Mouse (Mus musculus): ENCODE data around the gene Nhsl2. TPM values are rescaled to one million over a fixed set of nuclear protein-coding genes. Genes with fewer than 3 reads are reported as not detected.

Gene Nhsl2
- polyA plus RNA-seq, 1 experiment: 0.49 TPM

DNA sequence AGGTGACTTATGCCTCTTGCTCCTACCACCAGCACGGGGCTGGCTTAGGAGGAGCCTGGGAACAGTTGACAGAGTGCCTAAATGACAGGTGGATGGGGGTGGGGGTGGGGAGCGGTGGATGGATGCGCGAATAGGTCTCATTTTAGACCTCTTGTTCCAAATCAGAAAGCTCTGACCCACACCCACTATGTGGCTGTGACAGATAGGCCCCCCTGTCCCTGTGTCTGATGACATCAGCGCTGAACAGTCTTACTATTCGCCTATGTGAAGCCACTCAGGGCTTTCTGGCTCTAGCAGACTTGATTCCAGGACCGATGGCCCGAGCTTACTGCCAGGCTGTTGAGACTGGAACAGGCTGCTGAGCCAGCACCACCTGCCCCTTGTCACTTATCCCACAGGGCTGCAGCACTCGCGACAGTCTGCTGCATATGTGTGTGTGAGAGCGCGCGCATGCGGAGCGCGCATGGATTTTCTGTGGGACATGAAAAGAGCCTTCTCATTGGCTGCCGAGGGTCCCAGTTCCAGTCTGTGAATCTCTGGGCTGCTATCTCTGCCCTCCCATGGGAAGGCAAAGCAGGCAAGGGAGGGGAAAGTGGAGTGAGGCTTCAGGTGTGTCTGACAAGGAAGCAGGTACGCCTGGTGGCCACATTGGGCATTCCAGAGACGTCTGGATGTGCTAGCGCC lies 154.6 kb downstream of the Nhsl2 start:
- peaks cover 16% of the 10 kb centered on the region for H3K4me1 ChIP-seq (ENCODE audit: control insufficient read depth, insufficient read depth, low read length)
- H3K4me3 ChIP-seq (ENCODE audit: control insufficient read depth, low read depth, low read length): no peak overlapping the region; the same call in none of the 2 replicates
- H3K27ac ChIP-seq (ENCODE audit: control insufficient read depth, insufficient read depth, low read depth, low read length): no peak overlapping the region
- no peaks in the 10 kb centered on the region for H3K27me3 ChIP-seq (ENCODE audit: control insufficient read depth, insufficient read depth, low read length)
- H3K36me3 ChIP-seq (ENCODE audit: control insufficient read depth, insufficient read depth, low read length): no peaks in the 10 kb centered on the region
- TF ChIP-seq CTCF (IDR thresholded peaks at IDR 0.05; ENCODE audit: control insufficient read depth, insufficient read depth, insufficient replicate concordance, low read depth, low read length) (no peak), POLR2A (IDR thresholded peaks at IDR 0.05; ENCODE audit: control insufficient read depth, low read depth, low read length) (no peak)

DNA sequence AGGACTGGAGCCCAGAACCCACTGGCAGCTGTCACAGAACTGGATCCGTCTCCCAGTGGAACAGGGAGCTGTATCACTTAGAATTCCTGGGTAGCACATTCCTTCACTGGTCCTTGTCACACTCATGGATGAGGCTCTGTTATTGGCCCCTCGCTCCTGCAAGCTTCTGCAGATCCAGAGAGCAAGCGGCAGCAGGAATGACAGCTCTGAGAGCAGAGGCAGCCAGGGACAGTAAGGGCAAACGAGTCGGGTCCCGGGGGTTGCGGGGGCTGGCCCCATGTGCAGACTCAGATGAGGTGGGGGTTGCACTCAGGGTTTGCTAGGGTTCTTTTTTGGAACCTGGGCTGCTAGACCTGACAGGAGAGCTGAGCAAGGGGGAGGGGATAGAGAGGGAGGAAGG lies 155.2 kb downstream of the Nhsl2 start:
- TF ChIP-seq CTCF (IDR thresholded peaks at IDR 0.05; ENCODE audit: control insufficient read depth, insufficient read depth, insufficient replicate concordance, low read depth, low read length): no peak
- no peak for TF ChIP-seq POLR2A (IDR thresholded peaks at IDR 0.05; ENCODE audit: control insufficient read depth, low read depth, low read length)
- Histone ChIP-seq H3K36me3 (ENCODE audit: control insufficient read depth, insufficient read depth, low read length) (no peaks in the 10 kb centered on the region), H3K4me1 (ENCODE audit: control insufficient read depth, insufficient read depth, low read length) (peaks cover 16% of the 10 kb centered on the region), H3K27me3 (ENCODE audit: control insufficient read depth, insufficient read depth, low read length) (no peaks in the 10 kb centered on the region), H3K27ac (ENCODE audit: control insufficient read depth, insufficient read depth, low read depth, low read length) (no peak overlapping the region), H3K4me3 (ENCODE audit: control insufficient read depth, low read depth, low read length) (no peak overlapping the region; the same call in 1 of the 2 replicates)

- Histone ChIP-seq H3K4me3 (ENCODE audit: control insufficient read depth, low read depth, low read length) (no peak overlapping the region), H3K36me3 (ENCODE audit: control insufficient read depth, insufficient read depth, low read length) (no peaks in the 10 kb centered on the region), H3K4me1 (ENCODE audit: control insufficient read depth, insufficient read depth, low read length) (peaks cover 16% of the 10 kb centered on the region), H3K27me3 (ENCODE audit: control insufficient read depth, insufficient read depth, low read length) (no peaks in the 10 kb centered on the region), H3K27ac (ENCODE audit: control insufficient read depth, insufficient read depth, low read depth, low read length) (no peak overlapping the region)
- TF ChIP-seq CTCF (IDR thresholded peaks at IDR 0.05; ENCODE audit: control insufficient read depth, insufficient read depth, insufficient replicate concordance, low read depth, low read length): no peak
- TF ChIP-seq POLR2A (IDR thresholded peaks at IDR 0.05; ENCODE audit: control insufficient read depth, low read depth, low read length): no peak
These were observed 156.0 kb downstream of the Nhsl2 start for GRCm38 (mm10) chrX:102005141-102005641.

DNA sequence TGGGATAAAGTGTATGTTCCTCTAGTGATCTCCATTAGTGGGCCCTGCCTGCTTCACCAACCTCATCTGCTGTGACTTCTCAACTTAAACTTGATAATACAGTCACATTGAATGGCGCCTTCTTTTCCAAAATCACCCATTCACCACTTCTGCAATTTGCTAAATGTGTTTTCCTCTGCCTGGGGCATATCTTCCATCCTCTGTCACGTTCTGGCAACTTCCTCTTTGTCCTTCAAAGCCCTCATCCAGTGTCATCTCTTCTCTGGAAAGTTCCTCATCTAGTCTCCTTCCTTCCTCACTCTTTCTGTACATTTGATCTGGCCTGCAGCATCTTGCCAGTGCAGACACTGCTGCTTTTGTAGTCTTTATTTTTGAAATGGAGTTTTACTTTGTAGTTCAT lies 158.8 kb downstream of the Nhsl2 start:
- TF ChIP-seq POLR2A (IDR thresholded peaks at IDR 0.05; ENCODE audit: control insufficient read depth, low read depth, low read length) (no peak), CTCF (IDR thresholded peaks at IDR 0.05; ENCODE audit: control insufficient read depth, insufficient read depth, insufficient replicate concordance, low read depth, low read length) (no peak)
- Histone ChIP-seq H3K4me1 (ENCODE audit: control insufficient read depth, insufficient read depth, low read length) (peaks cover 16% of the 10 kb centered on the region), H3K27ac (ENCODE audit: control insufficient read depth, insufficient read depth, low read depth, low read length) (no peak overlapping the region), H3K36me3 (ENCODE audit: control insufficient read depth, insufficient read depth, low read length) (no peaks in the 10 kb centered on the region), H3K27me3 (ENCODE audit: control insufficient read depth, insufficient read depth, low read length) (no peaks in the 10 kb centered on the region), H3K4me3 (ENCODE audit: control insufficient read depth, low read depth, low read length) (no peak overlapping the region)

GRCm38 (mm10) chrX:102017213-102017923 lies 168.2 kb downstream of the Nhsl2 start:
- no peaks in the 10 kb centered on the region for H3K36me3 ChIP-seq (ENCODE audit: control insufficient read depth, insufficient read depth, low read length)
- no peaks in the 10 kb centered on the region for H3K4me1 ChIP-seq (ENCODE audit: control insufficient read depth, insufficient read depth, low read length)
- no peaks in the 10 kb centered on the region for H3K27me3 ChIP-seq (ENCODE audit: control insufficient read depth, insufficient read depth, low read length)
- H3K4me3 ChIP-seq (ENCODE audit: control insufficient read depth, low read depth, low read length): no peak overlapping the region
- H3K27ac ChIP-seq (ENCODE audit: control insufficient read depth, insufficient read depth, low read depth, low read length): no peak overlapping the region
- TF ChIP-seq CTCF (IDR thresholded peaks at IDR 0.05; ENCODE audit: control insufficient read depth, insufficient read depth, insufficient replicate concordance, low read depth, low read length) (no peak), POLR2A (IDR thresholded peaks at IDR 0.05; ENCODE audit: control insufficient read depth, low read depth, low read length) (no peak)

DNA sequence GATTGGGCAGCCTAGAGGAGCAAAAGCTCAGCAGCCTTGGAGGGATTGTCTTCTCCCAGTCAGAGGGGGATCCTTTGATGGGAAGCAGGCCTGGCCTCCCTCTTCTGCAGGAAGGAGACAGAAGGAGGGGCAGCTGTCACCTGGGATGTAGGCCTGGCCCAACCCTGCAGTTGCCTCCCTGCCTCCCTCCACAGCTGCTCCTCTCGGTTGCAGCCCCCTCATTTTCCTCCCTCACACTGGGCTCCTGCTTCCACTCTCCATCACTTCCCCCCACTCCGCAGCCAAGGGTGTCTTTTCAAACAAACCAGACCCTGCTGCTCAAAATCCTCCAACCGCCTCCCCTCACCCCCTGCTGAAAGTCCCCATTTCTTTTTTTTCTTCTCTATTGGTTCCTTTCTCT lies 169.7 kb downstream of the Nhsl2 start:
- H3K4me3 ChIP-seq (ENCODE audit: control insufficient read depth, low read depth, low read length): no peak overlapping the region
- H3K36me3 ChIP-seq (ENCODE audit: control insufficient read depth, insufficient read depth, low read length): no peaks in the 10 kb centered on the region
- no peak for TF ChIP-seq POLR2A (IDR thresholded peaks at IDR 0.05; ENCODE audit: control insufficient read depth, low read depth, low read length)
- TF ChIP-seq CTCF (IDR thresholded peaks at IDR 0.05; ENCODE audit: control insufficient read depth, insufficient read depth, insufficient replicate concordance, low read depth, low read length): no peak
- no peaks in the 10 kb centered on the region for H3K27me3 ChIP-seq (ENCODE audit: control insufficient read depth, insufficient read depth, low read length)
- H3K4me1 ChIP-seq (ENCODE audit: control insufficient read depth, insufficient read depth, low read length): no peaks in the 10 kb centered on the region
- H3K27ac ChIP-seq (ENCODE audit: control insufficient read depth, insufficient read depth, low read depth, low read length): no peak overlapping the region

DNA sequence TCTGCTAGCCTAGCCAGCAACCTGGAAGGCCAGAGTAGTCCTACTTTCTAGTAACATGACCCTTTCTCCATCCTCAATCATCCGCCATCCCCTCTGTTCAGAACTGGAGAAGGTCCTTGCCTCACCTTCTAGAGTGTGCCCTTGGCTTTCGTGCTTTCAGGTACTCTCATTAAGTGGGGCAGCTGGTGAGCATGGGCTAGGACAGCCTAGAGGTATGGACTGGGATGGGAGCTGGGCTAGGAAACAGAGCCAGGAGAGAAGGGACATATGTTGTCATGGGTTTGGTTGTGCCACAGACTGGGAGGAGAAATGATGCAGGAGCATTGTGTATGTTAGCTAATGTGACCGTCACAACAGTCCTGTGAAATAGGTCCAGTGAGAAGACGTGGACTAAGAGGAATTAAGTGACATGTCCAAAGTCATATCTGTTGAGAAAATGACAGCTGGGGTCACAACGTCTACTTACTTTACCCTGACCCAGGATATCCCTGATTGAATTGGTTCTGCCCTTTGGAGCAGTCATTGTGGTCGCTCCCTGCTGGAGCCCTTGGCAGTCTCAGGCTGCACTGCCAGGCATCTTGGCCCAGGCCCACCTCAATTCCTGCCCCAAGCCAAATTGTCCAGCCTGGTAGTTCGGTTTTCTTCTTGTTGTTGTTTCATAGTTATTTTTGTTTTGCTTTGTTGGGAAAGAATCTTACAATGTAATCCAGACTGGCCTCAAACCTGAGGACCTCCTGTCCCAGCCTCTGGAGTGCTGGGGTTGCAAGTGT lies 170.5 kb downstream of the Nhsl2 start:
- Histone ChIP-seq H3K27ac (ENCODE audit: control insufficient read depth, insufficient read depth, low read depth, low read length) (no peak overlapping the region), H3K36me3 (ENCODE audit: control insufficient read depth, insufficient read depth, low read length) (no peaks in the 10 kb centered on the region), H3K4me3 (ENCODE audit: control insufficient read depth, low read depth, low read length) (no peak overlapping the region), H3K27me3 (ENCODE audit: control insufficient read depth, insufficient read depth, low read length) (no peaks in the 10 kb centered on the region), H3K4me1 (ENCODE audit: control insufficient read depth, insufficient read depth, low read length) (no peaks in the 10 kb centered on the region)
- TF ChIP-seq POLR2A (IDR thresholded peaks at IDR 0.05; ENCODE audit: control insufficient read depth, low read depth, low read length): no peak
- no peak for TF ChIP-seq CTCF (IDR thresholded peaks at IDR 0.05; ENCODE audit: control insufficient read depth, insufficient read depth, insufficient replicate concordance, low read depth, low read length)
